Mouse (Mus musculus) neural tube, embryonic 11.5 days (tissue): ENCODE results near the gene Miga1. TPM values are rescaled to one million over a fixed set of nuclear protein-coding genes. Genes with fewer than 3 reads are reported as not detected.

Experiments used
- ATAC-seq: fragments of 200-750 bp; cut with Nextera tagmentation; 2 replicates; pipeline ENCODE4 v1.8.0; 2017; ENCODE audit warnings: moderate number of reproducible peaks, mild to moderate bottlenecking, moderate TSS enrichment, moderate library complexity; ENCODE audit not compliant: insufficient read depth, low FRiP score, low TSS enrichment
- DNase-seq: peaks from one replicate; pipeline ENCODE4 v3.0.0-alpha.2; 2015; ENCODE audit warnings: low spot score
- H3K27ac ChIP-seq: fragments of 300-500 bp; sonication (generic); 2 replicates; pipeline ENCODE4 v1.5.1; 2014; ENCODE audit warnings: low read depth, mild to moderate bottlenecking, low read length
- H3K27me3 ChIP-seq: fragments of 300-500 bp; sonication (generic); 2 replicates; pipeline ENCODE4 v1.6.1; 2014; ENCODE audit warnings: mild to moderate bottlenecking, low read length, mixed read lengths; ENCODE audit not compliant: control insufficient read depth, insufficient read depth
- H3K36me3 ChIP-seq: fragments of 300-500 bp; sonication (generic); 2 replicates; pipeline ENCODE4 v1.6.1; 2014; ENCODE audit warnings: mild to moderate bottlenecking, low read length, moderate library complexity, mixed read lengths; ENCODE audit not compliant: control insufficient read depth, insufficient read depth
- H3K4me1 ChIP-seq: fragments of 300-500 bp; sonication (generic); 2 replicates; pipeline ENCODE4 v1.6.1; 2014; ENCODE audit warnings: low read length, mixed read lengths; ENCODE audit not compliant: control insufficient read depth, insufficient read depth
- H3K4me2 ChIP-seq: fragments of 300-500 bp; sonication (generic); 2 replicates; pipeline ENCODE4 v1.6.1; 2014; ENCODE audit warnings: low read depth, mild to moderate bottlenecking, moderate library complexity
- H3K4me3 ChIP-seq: fragments of 300-500 bp; sonication (generic); 2 replicates; pipeline ENCODE4 v1.5.1; 2014; ENCODE audit warnings: low read depth, low read length
- H3K9ac ChIP-seq: fragments of 300-500 bp; sonication (generic); 2 replicates; pipeline ENCODE4 v1.6.1; 2014; ENCODE audit warnings: mild to moderate bottlenecking, low read length
- H3K9me3 ChIP-seq: fragments of 300-500 bp; sonication (generic); 2 replicates; pipeline ENCODE4 v1.6.1; 2016; ENCODE audit warnings: low read length; ENCODE audit not compliant: control insufficient read depth
- WGBS: fragments of 180-500 bp; shearing (Covaris S2); extraction: QIAGEN DNeasy Blood & Tissue Kit; methylation state at CpG from one replicate; pipeline ENCODE4 v1.1.7; 2014; 5-methylcytosine and 5-hydroxymethylcytosine counted together
- polyA plus RNA-seq: library from polyadenylated mRNA; unstranded; fragments of >200 nt; fragmentation: Nextera tagmentation; extraction: Ambion mirVana; gene quantifications from 2 replicates; pipeline ENCODE4 v1.2.1, GENCODE M21; 2014

The Miga1 gene
- polyA plus RNA-seq, 1 experiment from 2014 or later = 20.6 TPM

GRCm38 (mm10) chr3:152235805-152236204, 104.4 kb downstream of the Miga1 start:
- Histone ChIP-seq H3K27ac (no peak overlapping the region), H3K36me3 (peaks cover 6% of the 10 kb centered on the region; the same call in 1 of the 2 replicates), H3K9me3 (no peaks in the 10 kb centered on the region), H3K4me1 (no peaks in the 10 kb centered on the region), H3K4me2 (no peak overlapping the region), H3K9ac (no peak overlapping the region), H3K27me3 (no peaks in the 10 kb centered on the region), H3K4me3 (no peak overlapping the region)
- 98% methylated on average over 1 of the region's 1 CpGs for WGBS
- DNase-seq (no peak), ATAC-seq (no peak)

- ATAC-seq (no peak), DNase-seq (no peak)
- Histone ChIP-seq H3K9ac (no peak overlapping the region), H3K36me3 (peaks cover 6% of the 10 kb centered on the region; the same call in 1 of the 2 replicates), H3K27me3 (no peaks in the 10 kb centered on the region), H3K4me3 (no peak overlapping the region), H3K27ac (no peak overlapping the region), H3K4me2 (no peak overlapping the region), H3K4me1 (no peaks in the 10 kb centered on the region), H3K9me3 (no peaks in the 10 kb centered on the region)
- WGBS = 93% methylated on average over 1 of the region's 1 CpGs
These were observed 105.0 kb downstream of the Miga1 start for GRCm38 (mm10) chr3:152235238-152235637.

DNA sequence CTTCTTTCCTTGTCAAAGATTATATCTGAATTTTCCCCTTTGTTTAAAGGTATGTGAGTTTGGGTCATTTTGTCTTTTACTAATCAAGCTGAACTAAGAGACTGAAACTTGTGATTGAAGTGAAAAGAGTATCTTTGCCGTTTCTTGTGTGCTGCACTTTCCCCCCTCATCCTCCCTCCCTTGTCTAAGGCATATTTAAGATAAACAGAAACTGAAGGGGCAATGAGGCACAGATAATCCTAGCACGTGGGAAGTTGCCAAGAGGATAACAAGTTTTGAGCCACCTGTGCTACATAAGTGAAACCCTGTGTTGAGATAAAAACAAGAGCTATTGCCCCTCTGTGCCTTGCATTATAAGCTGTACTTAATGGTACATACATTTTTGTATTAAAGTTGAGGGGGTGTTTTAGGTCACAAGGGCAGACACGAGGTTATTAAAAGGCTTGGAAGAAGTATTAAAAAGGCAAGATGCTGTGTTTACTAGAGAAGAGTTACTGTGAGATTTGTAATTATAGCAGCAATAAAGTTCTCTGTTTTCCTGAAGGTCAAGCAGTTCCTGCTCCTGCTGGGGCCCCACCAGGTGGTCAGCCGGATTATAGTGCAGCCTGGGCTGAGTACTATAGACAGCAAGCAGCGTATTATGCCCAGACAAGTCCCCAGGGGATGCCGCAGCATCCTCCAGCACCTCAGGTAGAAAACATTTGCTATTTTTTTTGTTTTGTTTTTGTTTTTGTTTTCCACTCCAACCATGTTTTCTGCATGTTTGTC, 108.7 kb downstream of the Miga1 start:
- no peaks in the 10 kb centered on the region for H3K9me3 ChIP-seq
- H3K4me1 ChIP-seq = no peaks in the 10 kb centered on the region
- no peak overlapping the region for H3K27ac ChIP-seq
- H3K27me3 ChIP-seq = no peaks in the 10 kb centered on the region
- 72% methylated on average over 6 of the region's 6 CpGs for WGBS
- H3K36me3 ChIP-seq = peaks cover 4% of the 10 kb centered on the region; the same call in 1 of the 2 replicates
- H3K9ac ChIP-seq = no peak overlapping the region
- no peak overlapping the region for H3K4me3 ChIP-seq
- no peak overlapping the region for H3K4me2 ChIP-seq
- DNase-seq (no peak), ATAC-seq (no peak)

GRCm38 (mm10) chr3:152229271-152229670, 110.9 kb downstream of the Miga1 start:
- H3K36me3 ChIP-seq = peaks cover 11% of the 10 kb centered on the region
- no peak overlapping the region for H3K4me2 ChIP-seq
- no peak overlapping the region for H3K27ac ChIP-seq
- H3K4me3 ChIP-seq = no peak overlapping the region
- no peaks in the 10 kb centered on the region for H3K9me3 ChIP-seq
- no peak for ATAC-seq
- WGBS = 94% methylated on average over 5 of the region's 5 CpGs
- H3K27me3 ChIP-seq = no peaks in the 10 kb centered on the region
- H3K4me1 ChIP-seq = no peaks in the 10 kb centered on the region
- H3K9ac ChIP-seq = no peak overlapping the region
- no peak for DNase-seq

DNA sequence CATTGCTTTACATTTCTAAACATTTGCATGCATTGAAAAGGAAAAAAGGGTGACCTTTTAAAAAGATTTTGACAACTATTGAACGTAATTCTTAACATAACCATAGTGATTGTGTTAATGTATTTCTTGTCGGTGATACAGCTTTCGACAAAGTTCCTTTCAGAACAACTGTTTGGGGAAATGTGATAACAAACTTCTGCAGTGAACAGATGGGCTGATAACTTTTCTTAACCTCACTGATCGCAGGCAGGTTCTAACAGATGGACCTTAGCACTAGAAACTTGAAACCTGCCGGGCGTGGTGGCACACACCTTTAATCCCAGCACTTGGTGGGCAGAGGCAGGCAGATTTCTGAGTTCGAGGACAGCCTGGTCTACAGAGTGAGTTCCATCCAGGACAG, 111.4 kb downstream of the Miga1 start:
- no peaks in the 10 kb centered on the region for H3K27me3 ChIP-seq
- H3K4me1 ChIP-seq = no peaks in the 10 kb centered on the region
- H3K4me3 ChIP-seq = no peak overlapping the region
- H3K9ac ChIP-seq = no peak overlapping the region
- ATAC-seq (no peak), DNase-seq (no peak)
- peaks cover 11% of the 10 kb centered on the region for H3K36me3 ChIP-seq
- WGBS = 94% methylated on average over 7 of the region's 7 CpGs
- H3K4me2 ChIP-seq = no peak overlapping the region
- no peaks in the 10 kb centered on the region for H3K9me3 ChIP-seq
- H3K27ac ChIP-seq = no peak overlapping the region

- Histone ChIP-seq H3K9ac (no peak overlapping the region), H3K4me1 (no peaks in the 10 kb centered on the region), H3K4me3 (no peak overlapping the region), H3K4me2 (no peak overlapping the region), H3K36me3 (peaks cover 26% of the 10 kb centered on the region), H3K27ac (no peak overlapping the region), H3K9me3 (no peaks in the 10 kb centered on the region), H3K27me3 (no peaks in the 10 kb centered on the region)
- DNase-seq = no peak
- WGBS = 95% methylated on average over 7 of the region's 7 CpGs
- ATAC-seq = no peak
These were observed 114.3 kb downstream of the Miga1 start for GRCm38 (mm10) chr3:152225906-152226305.

DNA sequence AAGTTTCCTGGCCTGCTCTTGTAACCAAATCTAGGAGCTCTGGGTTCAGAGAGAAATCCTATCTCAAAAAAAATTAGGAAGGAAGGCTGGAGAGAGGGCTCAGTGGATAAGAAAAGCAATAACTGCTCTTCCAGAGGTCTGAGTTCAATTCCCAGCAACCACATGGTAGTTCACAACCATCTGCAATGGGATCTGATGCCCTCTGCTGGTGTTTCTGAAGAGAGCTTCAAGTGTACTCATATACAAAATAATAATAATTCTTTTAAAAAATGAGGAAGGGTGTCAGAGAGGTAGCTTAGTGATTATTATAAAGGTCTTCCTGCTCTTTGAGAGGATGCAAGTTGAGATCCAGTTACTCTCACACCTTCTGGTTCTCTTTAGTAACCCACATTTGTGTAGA, 115.3 kb downstream of the Miga1 start:
- no peak for DNase-seq
- peaks cover 30% of the 10 kb centered on the region for H3K36me3 ChIP-seq
- H3K27me3 ChIP-seq = no peaks in the 10 kb centered on the region

More for the DNA sequence above, 115.3 kb downstream of the Miga1 start:
- H3K9ac ChIP-seq = no peak overlapping the region
- H3K4me3 ChIP-seq = no peak overlapping the region
- H3K27ac ChIP-seq = no peak overlapping the region
- H3K9me3 ChIP-seq = no peaks in the 10 kb centered on the region
- ATAC-seq = no peak
- H3K4me2 ChIP-seq = no peak overlapping the region
- no peaks in the 10 kb centered on the region for H3K4me1 ChIP-seq

Other genes starting within 250 kb of the Miga1 start
- gene Gipc2, start 174.2 kb downstream of the Miga1 start, polyA plus RNA-seq = 1.1 and 1.6 TPM in 2 replicates
- gene Dnajb4, start 130.1 kb downstream of the Miga1 start, polyA plus RNA-seq = 26.5 and 27.0 TPM in 2 replicates
- 399 and 403 TPM in 2 replicates for gene Fubp1, start 130.0 kb downstream of the Miga1 start, polyA plus RNA-seq
- gene Nexn, start 74.1 kb downstream of the Miga1 start, polyA plus RNA-seq = 5.9 and 6.0 TPM in 2 replicates
- gene Usp33, start 6.1 kb upstream of the Miga1 start, polyA plus RNA-seq = 81.3 and 81.9 TPM in 2 replicates
- gene Zzz3, start 55.1 kb upstream of the Miga1 start, polyA plus RNA-seq = 59.4 and 64.6 TPM in 2 replicates